Mouse (Mus musculus): ENCODE measurements around the gene Rsbn1. TPM values are rescaled to one million over a fixed set of nuclear protein-coding genes. Genes with fewer than 3 reads are reported as not detected.

The Rsbn1 gene
- polyA plus RNA-seq, 1 experiment from 2014 or later = 23.8 TPM

- 86% methylated on average over 2 of the region's 2 CpGs for WGBS
- no peak overlapping the region for H3K4me2 ChIP-seq (replicated peaks)
- peaks cover 36% of the 10 kb centered on the region for H3K36me3 ChIP-seq
Observed at GRCm38 (mm10) chr3:104011972-104012371, 98.1 kb downstream of the Rsbn1 start.

More at GRCm38 (mm10) chr3:104011972-104012371, 98.1 kb downstream of the Rsbn1 start:
- Histone ChIP-seq H3K9ac (no peak overlapping the region), H3K27me3 (no peaks in the 10 kb centered on the region), H3K4me3 (no peak overlapping the region), H3K4me1 (no peaks in the 10 kb centered on the region), H3K27ac (no peak overlapping the region), H3K9me3 (replicated peaks) (no peaks in the 10 kb centered on the region)
- ATAC-seq (ENCODE audit: low FRiP score) = no peak

Other genes starting within 250 kb of the Rsbn1 start
- gene Olfml3, start 176.1 kb upstream of the Rsbn1 start, polyA plus RNA-seq (2016; fragmentation: Nextera tagmentation; extraction: Ambion mirVana) = 16.9 and 18.3 TPM in 2 replicates
- not detected in 2 replicates for gene Gm10964, start 174.8 kb upstream of the Rsbn1 start, polyA plus RNA-seq (2016; fragmentation: Nextera tagmentation; extraction: Ambion mirVana)
- 16.5 and 17.1 TPM in 2 replicates for gene Hipk1, start 122.6 kb upstream of the Rsbn1 start, polyA plus RNA-seq (2016; fragmentation: Nextera tagmentation; extraction: Ambion mirVana)
- gene Dclre1b, start 104.7 kb upstream of the Rsbn1 start, polyA plus RNA-seq (2016; fragmentation: Nextera tagmentation; extraction: Ambion mirVana) = 22.1 and 24.0 TPM in 2 replicates
- gene Ap4b1, start 104.6 kb upstream of the Rsbn1 start, polyA plus RNA-seq (2016; fragmentation: Nextera tagmentation; extraction: Ambion mirVana) = 24.6 and 26.1 TPM in 2 replicates
- 0.23 and 0.42 TPM in 2 replicates for gene Gm43064, start 104.5 kb upstream of the Rsbn1 start, polyA plus RNA-seq (2016; fragmentation: Nextera tagmentation; extraction: Ambion mirVana)
- 0.52 TPM in 1 of 2 replicates, not detected in the other for gene Bcl2l15, start 81.5 kb upstream of the Rsbn1 start, polyA plus RNA-seq (2016; fragmentation: Nextera tagmentation; extraction: Ambion mirVana)
- gene Ptpn22, start 54.3 kb upstream of the Rsbn1 start, polyA plus RNA-seq (2016; fragmentation: Nextera tagmentation; extraction: Ambion mirVana) = 0.27 and 0.51 TPM in 2 replicates
- 48.9 and 49.9 TPM in 2 replicates for gene Phtf1, start 54.0 kb downstream of the Rsbn1 start, polyA plus RNA-seq (2016; fragmentation: Nextera tagmentation; extraction: Ambion mirVana)